Mouse (Mus musculus): Measurements from ENCODE around the gene Naip5. TPM values are rescaled to one million over a fixed set of nuclear protein-coding genes. Genes with fewer than 3 reads are reported as not detected.

Naip5 gene
- total RNA-seq, 1 experiment from 2014 or later: 20.8 TPM

Other genes with a start within 250 kb of the Naip5 start
- 33.9 and 34.1 TPM in 2 replicates for gene Mccc2, start 230.7 kb downstream of the Naip5 start, total RNA-seq (2017)
- gene Bdp1, start 142.3 kb downstream of the Naip5 start, total RNA-seq (2017): 60.0 and 61.8 TPM in 2 replicates
- 73.1 and 77.2 TPM in 2 replicates for gene Serf1, start 138.3 kb downstream of the Naip5 start, total RNA-seq (2017)
- gene Smn1, start 121.5 kb downstream of the Naip5 start, total RNA-seq (2017): 39.0 and 54.3 TPM in 2 replicates
- gene Naip2, start 44.2 kb downstream of the Naip5 start, total RNA-seq (2017): 11.8 and 13.9 TPM in 2 replicates
- 2.6 and 5.3 TPM in 2 replicates for gene Naip6, start 71.4 kb upstream of the Naip5 start, total RNA-seq (2017)
- gene Naip1, start 206.5 kb upstream of the Naip5 start, total RNA-seq (2017): not detected in 2 replicates
- gene Gtf2h2, start 246.3 kb upstream of the Naip5 start, total RNA-seq (2017): 53.4 and 84.6 TPM in 2 replicates